Mouse (Mus musculus) brain, embryonic 14.5 days (tissue): ENCODE data around the gene Ddx31.

Experiments used
- CTCF ChIP-seq: fragments of 200-500 bp; IDR thresholded peaks from 2 replicates; pipeline ENCODE4 v1.5.1; 2012; ENCODE audit warnings: inconsistent platforms, mild to moderate bottlenecking, moderate library complexity, borderline replicate concordance; ENCODE audit not compliant: insufficient read depth, insufficient read length; ENCODE audit errors: extremely low read depth
- POLR2A ChIP-seq: fragments of 200-500 bp; IDR thresholded peaks from 2 replicates; pipeline ENCODE4 v1.6.1; 2012; ENCODE audit warnings: mild to moderate bottlenecking, inconsistent platforms, borderline replicate concordance; ENCODE audit not compliant: poor library complexity, insufficient read depth, insufficient read length, severe bottlenecking; ENCODE audit errors: extremely low read depth

DNA sequence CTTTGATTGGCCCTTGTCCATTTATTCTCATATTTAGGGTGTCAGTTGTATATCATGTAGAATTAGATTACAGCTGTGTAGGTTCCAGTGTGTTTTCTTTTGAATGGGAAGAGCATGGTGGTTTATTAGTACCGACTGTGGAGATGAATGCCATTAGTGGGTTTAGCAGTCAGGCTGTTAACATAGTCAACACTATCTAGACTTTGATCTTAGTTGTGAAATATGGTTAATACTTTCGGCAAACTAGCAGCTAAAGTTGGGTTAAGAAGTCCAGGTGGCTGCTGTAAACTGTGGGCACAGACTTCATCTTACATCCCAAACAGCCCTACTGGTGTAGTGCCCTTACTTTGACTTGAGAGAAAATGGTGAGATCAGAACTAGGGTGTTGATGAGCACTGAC lies 8.7 kb downstream of the Ddx31 start:
- TF ChIP-seq POLR2A, result no peak
- no peak for TF ChIP-seq CTCF
